Mouse (Mus musculus) thymus, adult 2 months (tissue): ENCODE data around the gene Orm3.
A peak's percentile ranks its signal among the peaks of the same experiment; 100 is the strongest.

Experiments used
- CTCF ChIP-seq: fragments of 200-500 bp; IDR thresholded peaks from 2 replicates; pipeline ENCODE4 v1.5.1; 2012; ENCODE audit warnings: mild to moderate bottlenecking, control low read depth, low read length, moderate library complexity, borderline replicate concordance; ENCODE audit not compliant: control insufficient read depth, poor library complexity, insufficient read depth; ENCODE audit errors: extremely low read depth
- POLR2A ChIP-seq: fragments of 200-500 bp; IDR thresholded peaks from 2 replicates; pipeline ENCODE4 v1.6.1; 2012; ENCODE audit warnings: mild to moderate bottlenecking, low read length, control low read depth, moderate library complexity; ENCODE audit not compliant: control insufficient read depth, poor library complexity, insufficient read depth; ENCODE audit errors: extremely low read depth

DNA sequence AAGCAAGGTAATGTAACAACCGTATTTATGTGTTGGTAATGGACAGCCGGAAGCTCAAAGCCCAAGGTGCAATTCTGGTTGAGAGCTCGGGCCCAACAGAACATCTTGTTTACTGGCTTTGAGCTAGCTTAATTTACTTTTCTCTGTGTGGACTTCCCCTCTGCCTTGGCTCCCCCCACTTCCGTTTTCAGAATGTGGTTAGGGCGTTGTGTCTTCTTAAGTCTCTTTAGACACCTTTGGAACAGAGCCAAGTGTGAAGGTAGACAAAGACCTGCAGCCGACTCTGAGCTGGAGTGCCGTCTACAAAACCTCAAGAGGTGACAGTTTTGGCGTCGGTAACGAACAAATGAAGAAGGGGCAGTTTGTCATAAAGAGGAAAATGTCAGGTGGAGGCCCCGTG lies 29.8 kb downstream of the Orm3 start:
- 0 out of 2 replicates have a peak, but pooled peaks have one; percentile 41 for TF ChIP-seq POLR2A
- no peak for TF ChIP-seq CTCF
